Mouse (Mus musculus) brain, embryonic 14.5 days (tissue): ENCODE measurements around the gene Mib2. TPM values are rescaled to one million over a fixed set of nuclear protein-coding genes. Genes with fewer than 3 reads are reported as not detected.
A peak's percentile ranks its signal among the peaks of the same experiment; 100 is the strongest.

Experiments
- DNase-seq: peaks from one replicate; pipeline ENCODE4 v3.0.0-alpha.2; 2011; ENCODE audit warnings: low read depth
- CTCF ChIP-seq: fragments of 200-500 bp; IDR thresholded peaks from 2 replicates; pipeline ENCODE4 v1.5.1; 2012; ENCODE audit warnings: inconsistent platforms, mild to moderate bottlenecking, moderate library complexity, borderline replicate concordance; ENCODE audit not compliant: insufficient read depth, insufficient read length; ENCODE audit errors: extremely low read depth
- POLR2A ChIP-seq: fragments of 200-500 bp; IDR thresholded peaks from 2 replicates; pipeline ENCODE4 v1.6.1; 2012; ENCODE audit warnings: mild to moderate bottlenecking, inconsistent platforms, borderline replicate concordance; ENCODE audit not compliant: poor library complexity, insufficient read depth, insufficient read length, severe bottlenecking; ENCODE audit errors: extremely low read depth
- polyA plus RNA-seq: library from polyadenylated mRNA; depleted of rRNA; stranded (reverse); fragments of >200 nt; gene quantifications from 2 replicates; pipeline ENCODE4 v1.2.3, GENCODE M21; 2012; rRNA removed

Gene Mib2
- 94.1 and 114 TPM in 2 replicates for polyA plus RNA-seq

GRCm38 (mm10) chr4:155668689-155669597, at the start of gene Mib2:
Gene Mib2 (minus strand): TSS chr4:155669198.
- TF ChIP-seq POLR2A (peak; percentile 35; the same call in 1 of the 2 replicates), CTCF (no peak)
- DNase-seq, result peak; percentile 99

DNA sequence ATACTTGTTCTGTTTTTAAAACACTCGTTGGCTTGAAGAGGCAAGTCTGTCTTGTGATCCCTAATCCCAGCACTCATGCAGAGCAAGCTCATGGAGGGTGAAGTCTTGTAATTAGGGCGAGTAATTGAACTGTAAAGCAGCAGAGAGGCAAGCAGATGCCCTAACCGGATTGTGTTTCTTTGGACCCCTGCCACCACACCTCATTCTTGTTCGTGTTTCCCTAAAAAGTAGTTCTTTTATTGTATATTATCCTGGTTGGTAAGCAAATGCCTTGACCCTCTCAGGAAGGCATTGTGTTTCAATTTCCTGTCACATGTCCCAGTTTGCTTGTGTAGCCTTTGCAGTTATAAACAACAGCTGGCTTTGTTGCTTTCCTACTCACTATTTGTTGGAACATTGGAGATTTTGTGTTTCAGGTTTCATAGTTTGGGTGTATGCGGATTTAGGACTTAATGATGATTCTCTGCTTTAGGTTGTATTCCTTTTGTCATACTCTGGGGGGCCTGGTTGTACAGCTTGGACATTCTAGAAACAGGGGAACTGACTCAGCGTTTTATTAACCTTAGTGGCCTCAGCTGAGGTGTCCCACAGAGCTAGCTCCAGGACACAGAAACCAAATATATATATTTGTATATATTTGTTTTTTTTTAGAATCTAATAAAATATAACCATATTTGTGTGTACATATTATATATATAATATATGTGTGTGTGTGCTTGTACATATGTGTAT, 41.7 kb upstream of the Mib2 start:
- TF ChIP-seq CTCF, result no peak
- peak; percentile 20 for DNase-seq

- no peak for DNase-seq
- TF ChIP-seq CTCF (no peak), POLR2A (no peak)
Measured at GRCm38 (mm10) chr4:155708988-155709387, 40.0 kb upstream of the Mib2 start.

DNA sequence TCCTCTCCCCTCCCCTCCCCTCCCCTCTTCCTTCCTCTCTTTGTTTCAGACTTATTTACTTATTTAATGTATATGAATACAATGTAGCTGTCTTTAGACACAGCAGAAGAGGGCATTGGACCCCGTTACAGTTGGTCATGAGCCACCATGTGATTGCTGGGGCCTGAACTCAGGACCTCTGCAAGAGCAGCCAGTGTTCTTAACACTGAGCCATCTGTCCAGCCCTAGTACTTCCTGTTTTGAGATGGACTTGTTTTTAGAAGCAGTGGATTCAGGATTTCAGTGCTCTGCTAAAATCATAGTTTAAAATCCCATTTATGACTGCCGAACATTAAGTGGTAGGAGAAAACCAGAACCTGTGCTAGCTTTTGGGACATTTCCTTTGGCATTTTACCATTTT, 39.6 kb upstream of the Mib2 start:
- TF ChIP-seq POLR2A, result no peak
- no peak for TF ChIP-seq CTCF
- DNase-seq, result no peak

DNA sequence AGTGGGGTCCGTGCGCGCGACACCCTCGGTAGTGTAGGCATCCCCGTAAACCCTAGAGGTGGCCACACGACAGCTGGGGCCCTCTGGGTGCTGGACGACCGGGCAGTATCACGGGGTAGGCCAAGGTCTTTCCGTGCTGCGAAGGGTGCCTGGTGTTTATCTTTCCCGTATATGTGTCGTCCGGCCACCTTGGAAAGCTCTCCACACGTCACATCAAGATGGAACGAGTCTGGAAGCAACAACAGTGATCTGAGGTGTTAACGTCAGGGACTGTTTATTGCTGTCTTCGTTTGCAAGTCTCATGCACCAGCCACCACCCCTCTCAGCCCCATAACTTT, 36.6 kb upstream of the Mib2 start:
- TF ChIP-seq CTCF (no peak), POLR2A (no peak)
- no peak for DNase-seq

DNA sequence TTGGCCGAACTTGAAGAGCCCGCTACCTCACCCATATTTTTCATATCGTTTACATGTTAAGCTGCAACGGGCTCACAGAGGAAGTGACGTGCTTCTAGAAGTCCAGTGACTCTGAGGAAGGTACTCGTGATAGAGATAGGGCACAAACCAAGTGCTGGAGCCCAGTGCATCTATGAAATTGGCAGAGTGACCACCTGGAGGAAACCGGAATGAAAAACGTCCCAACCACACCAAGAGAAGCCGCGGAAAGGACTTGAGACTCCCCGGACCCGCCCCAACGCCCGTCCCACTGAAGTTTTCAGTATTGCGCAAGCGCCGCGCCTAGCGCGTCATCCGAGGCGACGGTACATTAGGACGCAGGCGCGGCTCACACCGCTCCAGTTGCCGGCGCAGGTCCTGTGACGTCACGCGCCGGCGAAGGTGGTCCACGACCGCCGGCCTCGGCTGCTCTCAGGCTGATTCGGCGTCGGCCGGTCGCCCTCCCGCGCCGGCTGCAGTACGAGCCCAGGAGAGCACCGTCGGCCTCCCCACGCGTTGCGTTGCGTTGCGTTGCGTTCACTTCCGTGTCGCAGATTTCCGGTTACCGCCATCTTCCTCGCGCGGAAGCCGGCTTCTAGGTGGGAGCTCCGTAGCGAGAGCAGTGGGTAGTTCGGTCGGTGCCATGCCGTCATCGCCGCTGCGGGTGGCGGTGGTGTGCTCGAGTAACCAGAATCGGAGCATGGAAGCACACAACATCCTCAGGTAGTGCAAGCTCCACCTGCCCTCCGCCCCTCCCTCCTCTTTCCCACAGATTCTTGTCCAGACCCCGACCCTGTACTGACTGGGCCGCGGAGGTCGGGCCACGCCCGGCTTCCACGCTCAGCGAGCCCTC, 36.0 kb upstream of the Mib2 start, which contains the start of gene Ssu72:
Gene Ssu72 (plus strand): TSS at position 80 of the 871 bp plus-strand sequence.
- peak; percentile 82 for TF ChIP-seq POLR2A
- TF ChIP-seq CTCF, result no peak
- DNase-seq, result peak; percentile 98

GRCm38 (mm10) chr4:155703425-155703929, 34.5 kb upstream of the Mib2 start:
- no peak for DNase-seq
- no peak for TF ChIP-seq CTCF
- TF ChIP-seq POLR2A, result no peak

- peak; percentile 48 for DNase-seq
- TF ChIP-seq POLR2A, result no peak
- TF ChIP-seq CTCF, result peak; percentile 56; the same call in 1 of the 2 replicates
Measured at GRCm38 (mm10) chr4:155700425-155700824, 31.4 kb upstream of the Mib2 start.

GRCm38 (mm10) chr4:155696261-155697255, 27.6 kb upstream of the Mib2 start:
- DNase-seq, result no peak
- TF ChIP-seq CTCF (no peak), POLR2A (no peak)

DNA sequence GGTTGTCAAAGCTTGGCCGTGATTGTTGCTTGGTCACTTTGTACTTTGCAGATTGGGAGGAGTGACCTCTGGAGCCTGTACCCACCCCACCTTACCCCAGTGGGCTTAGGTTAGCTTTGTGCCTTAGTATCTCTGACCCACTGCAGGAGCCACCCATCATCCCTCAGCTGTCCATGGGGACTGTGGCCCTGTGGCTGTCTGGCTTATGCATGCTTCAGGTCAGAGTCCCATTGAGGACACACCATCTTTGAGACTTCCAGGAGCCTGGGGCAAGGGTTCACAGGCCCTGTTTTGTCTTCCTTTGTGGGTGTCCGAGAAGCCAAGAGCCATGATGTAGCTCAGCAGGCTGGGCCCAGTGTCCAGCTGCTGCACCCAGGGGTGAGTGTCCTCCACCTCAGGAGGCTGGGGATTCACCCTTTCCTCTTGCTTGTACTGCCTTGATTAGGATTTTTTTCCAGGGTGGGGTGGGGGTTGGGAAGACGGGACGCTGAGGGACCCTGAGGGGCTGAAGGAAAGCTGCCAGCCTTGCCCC, 26.6 kb upstream of the Mib2 start:
- DNase-seq, result no peak
- TF ChIP-seq CTCF (no peak), POLR2A (no peak)
